Mouse (Mus musculus) CD4-positive, CD25-positive, alpha-beta regulatory T cell, adult 4 months (primary cell): ENCODE measurements around the gene Ap1s1. TPM values are rescaled to one million over a fixed set of nuclear protein-coding genes. Genes with fewer than 3 reads are reported as not detected.

Experiments used
- ATAC-seq: one replicate; pipeline ENCODE4 v1.8.0; 2017
- polyA plus RNA-seq, 2 experiments: library from polyadenylated mRNA; unstranded; fragments of 100-300 nt; shearing (Covaris generic); gene quantifications; one replicate each; pipeline ENCODE4 v1.2.1; 2017

The Ap1s1 gene
- polyA plus RNA-seq, 2 experiments from 2014 or later = 62.2 to 84.9 TPM

DNA sequence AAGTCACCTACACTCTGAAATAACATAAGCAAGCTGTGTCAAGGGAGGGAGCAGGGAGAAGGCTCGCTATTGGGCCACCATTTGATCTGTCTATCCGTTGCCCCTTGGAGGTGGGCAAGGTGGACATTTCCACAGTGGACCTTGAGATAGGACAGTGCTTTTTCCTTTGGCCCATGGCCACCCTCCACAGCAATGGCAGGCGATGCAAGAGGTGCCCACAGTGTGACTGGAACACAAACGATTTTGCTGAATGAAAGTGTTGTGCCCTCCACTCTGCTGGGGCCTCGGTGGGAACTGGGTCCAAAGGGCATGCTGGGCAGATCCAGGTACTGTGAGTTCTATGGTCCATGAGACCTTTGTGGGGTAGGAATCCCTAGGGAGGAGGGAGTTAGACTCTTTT, 16.7 kb upstream of the Ap1s1 start:
- ATAC-seq = no peak

GRCm38 (mm10) chr5:137061809-137062481, 16.0 kb upstream of the Ap1s1 start:
- ATAC-seq = no peak

GRCm38 (mm10) chr5:137054873-137055272, 8.9 kb upstream of the Ap1s1 start:
- ATAC-seq = no peak

- no peak for ATAC-seq
Measured at GRCm38 (mm10) chr5:137054299-137054698, 8.4 kb upstream of the Ap1s1 start.

DNA sequence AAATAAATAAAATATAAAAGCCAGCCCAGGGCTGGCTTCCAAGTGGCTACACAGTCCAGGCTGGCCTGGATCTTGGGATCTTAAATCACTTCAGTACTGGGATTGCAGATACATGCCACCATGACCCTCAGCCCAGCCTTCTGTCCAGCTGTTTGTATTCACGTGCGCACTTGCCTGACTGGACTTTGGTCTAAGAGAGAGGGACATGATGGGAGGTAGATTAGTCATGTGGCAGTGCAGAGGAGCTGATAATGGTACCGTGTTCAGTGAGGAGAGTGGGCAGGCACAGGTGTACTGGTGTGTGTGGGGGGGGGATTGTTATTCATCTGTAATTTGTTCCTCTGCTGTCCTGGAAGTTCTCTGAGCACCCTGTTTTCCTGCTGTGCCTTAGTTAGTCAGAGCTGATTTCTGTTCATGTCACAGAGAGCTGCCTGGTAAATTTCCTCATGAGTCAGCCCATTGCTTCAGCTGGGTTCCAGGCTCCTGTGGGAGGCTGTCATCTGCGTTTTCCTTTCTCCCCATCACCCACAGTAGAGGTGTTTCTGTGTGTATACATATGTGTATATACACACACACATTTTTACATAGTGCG, 6.1 kb upstream of the Ap1s1 start:
- ATAC-seq = no peak

GRCm38 (mm10) chr5:137051125-137051524, 5.2 kb upstream of the Ap1s1 start:
- ATAC-seq = no peak

GRCm38 (mm10) chr5:137046991-137047390, 1.1 kb upstream of the Ap1s1 start:
- ATAC-seq = no peak

DNA sequence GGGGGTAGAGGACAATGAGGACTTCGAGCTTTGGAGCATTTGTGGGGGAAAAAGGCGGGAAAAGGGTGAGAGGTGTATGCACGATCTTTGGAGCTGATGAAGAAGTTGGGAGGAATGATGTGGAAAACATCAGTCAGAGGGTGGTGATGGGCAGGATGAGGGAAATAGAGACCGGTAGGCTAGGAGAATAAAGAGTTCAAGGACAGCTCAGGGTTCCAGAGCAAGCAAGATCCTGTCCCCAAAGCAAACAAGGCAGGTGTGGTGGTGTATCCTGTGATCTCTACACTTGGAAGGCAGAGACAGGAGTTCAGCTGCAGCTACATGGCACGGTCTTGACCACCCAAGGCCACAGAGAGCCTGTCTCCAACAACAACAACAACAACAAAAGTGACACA, 386 bp upstream of the Ap1s1 start:
- ATAC-seq = peak; percentile 28

DNA sequence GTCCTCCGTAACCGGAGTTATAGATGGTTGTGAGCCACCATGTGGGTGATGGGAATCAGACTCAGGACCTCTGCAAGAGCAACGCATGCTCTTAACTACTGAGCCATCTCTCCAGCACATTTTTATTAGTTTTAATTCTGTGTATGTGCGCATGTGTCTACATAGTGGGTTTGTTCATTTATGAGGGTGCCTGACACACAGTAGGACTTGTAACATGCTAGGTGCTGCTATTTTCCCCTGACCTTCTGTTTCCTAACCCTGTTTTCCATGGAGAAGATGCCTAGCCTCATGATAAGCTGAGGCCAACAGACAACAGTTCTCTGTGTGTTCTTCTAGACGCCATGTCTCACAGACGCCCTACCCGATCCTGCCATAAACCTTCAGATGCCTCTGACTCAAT, 1.9 kb downstream of the Ap1s1 start:
- no peak for ATAC-seq

- no peak for ATAC-seq
Measured at GRCm38 (mm10) chr5:137041442-137041841, 4.5 kb downstream of the Ap1s1 start.

DNA sequence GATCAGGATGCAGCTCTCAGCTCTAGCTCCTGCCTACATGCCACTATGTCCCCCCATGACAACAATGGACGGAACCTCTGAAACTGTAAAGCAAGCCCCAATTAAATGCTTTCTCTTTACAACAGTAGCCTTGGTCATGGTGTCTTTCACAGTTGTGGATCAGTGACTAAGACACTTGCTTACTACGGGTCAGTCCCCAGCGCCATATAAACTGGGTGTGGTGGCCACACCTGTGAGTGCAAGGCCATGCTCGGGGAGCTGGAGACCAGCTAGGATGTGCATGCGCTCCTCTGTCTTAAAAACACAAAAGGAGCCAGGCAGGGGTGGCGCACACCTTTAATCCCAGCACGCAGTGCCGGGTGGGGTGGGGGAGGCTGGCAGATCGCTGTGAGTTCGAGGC, 6.5 kb downstream of the Ap1s1 start:
- ATAC-seq = no peak

- no peak for ATAC-seq
Measured at GRCm38 (mm10) chr5:137036211-137036610, 9.7 kb downstream of the Ap1s1 start.

DNA sequence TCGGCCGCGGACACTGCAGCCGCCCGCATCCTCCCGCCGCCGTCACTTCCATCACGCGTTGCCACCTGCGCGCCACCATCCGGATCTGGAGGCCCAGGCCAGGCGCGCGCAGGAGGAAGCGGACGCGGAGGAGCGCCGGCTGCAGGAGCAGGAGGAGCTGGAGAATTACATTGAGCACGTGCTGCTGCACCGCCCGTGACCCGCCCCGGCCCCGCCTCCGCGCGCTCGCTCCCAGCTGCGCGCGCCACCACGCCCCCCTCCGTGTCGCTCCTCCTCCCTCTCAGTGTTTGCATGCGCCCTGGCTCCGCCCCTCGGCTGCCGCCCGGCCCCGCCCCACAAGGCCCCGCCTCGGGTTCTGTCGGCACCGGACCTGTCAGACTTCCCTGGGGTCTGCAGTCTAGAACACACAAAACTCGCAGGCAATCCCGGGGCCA, 13.3 kb downstream of the Ap1s1 start:
- ATAC-seq = peak; percentile 76

DNA sequence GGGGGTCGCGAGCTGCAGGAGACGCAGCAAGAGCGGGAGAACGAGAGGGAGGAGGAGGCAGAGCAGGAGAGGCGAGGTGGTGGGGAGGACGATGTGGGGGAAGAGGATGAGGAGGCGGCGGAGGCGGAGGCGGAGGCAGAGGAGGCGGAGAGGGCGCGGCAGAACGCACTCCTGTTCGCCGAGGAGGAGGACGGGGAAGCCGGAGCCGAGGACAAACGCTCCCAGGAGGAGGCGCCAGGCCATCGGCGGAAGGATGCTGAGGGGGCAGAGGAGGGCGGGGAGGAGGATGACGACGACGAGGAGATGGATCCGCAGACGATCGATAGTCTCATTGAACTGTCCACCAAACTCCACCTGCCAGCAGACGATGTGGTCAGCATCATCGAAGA, 13.9 kb downstream of the Ap1s1 start:
- no peak for ATAC-seq

GRCm38 (mm10) chr5:137031076-137032032, 14.6 kb downstream of the Ap1s1 start:
- ATAC-seq = no peak

DNA sequence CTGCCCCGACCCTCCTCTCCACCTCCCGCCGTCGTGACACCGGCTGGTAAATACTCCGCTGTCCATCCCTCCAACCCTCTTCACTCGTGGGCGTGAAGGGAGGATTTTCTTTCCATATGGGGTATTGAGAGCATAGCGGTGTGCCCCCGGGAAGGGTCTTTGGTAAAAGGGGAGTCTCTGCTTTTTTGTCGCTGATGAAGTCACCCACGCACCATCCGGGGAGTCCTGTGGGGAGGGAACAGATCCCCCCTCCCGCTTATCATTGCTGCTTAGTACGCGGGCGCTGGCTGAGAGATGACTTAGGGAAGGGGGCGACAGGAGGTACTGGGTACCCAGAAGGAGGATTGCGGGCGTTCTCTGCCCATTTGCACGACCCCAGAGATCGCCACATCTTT, 15.5 kb downstream of the Ap1s1 start:
- ATAC-seq = peak; percentile 2

- ATAC-seq = peak; percentile 69
Measured at GRCm38 (mm10) chr5:137029643-137030415, 16.1 kb downstream of the Ap1s1 start.

GRCm38 (mm10) chr5:137029273-137029585, 16.7 kb downstream of the Ap1s1 start:
- ATAC-seq = no peak

DNA sequence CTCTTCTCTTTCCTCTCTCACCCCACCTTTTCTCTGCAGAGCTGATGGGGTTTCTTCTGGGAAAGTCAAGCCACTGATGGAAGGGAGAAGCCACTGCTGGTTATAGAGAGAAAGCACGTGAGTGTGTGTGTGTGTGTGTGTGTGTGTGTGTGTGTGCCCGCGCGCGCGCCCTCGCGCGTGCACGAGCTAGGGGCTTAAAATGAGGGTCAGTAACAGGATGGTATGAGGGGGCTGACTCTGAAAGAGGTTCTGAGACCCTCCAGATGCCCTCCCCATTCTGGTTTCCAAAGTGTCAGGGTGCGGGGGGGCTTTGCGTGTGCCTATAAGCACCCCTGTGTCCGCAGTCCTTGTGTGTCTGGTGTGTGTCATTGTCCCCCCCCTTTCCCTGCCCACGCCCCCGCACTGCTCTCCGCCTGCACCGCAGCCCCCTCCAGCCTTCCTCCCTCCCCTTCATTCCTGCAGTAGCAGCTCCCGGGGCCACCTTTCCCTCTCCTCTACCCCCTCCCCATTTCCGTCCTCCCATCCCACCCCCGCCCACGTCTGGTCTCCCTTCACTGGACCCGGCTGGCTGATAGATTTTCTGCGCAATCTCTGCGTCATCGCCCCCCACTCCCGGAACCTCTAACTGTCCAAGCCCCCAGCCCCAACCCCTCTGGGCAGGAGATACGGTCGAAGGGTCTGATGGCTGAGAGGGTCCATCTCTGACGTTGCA, 17.2 kb downstream of the Ap1s1 start:
- ATAC-seq = no peak

DNA sequence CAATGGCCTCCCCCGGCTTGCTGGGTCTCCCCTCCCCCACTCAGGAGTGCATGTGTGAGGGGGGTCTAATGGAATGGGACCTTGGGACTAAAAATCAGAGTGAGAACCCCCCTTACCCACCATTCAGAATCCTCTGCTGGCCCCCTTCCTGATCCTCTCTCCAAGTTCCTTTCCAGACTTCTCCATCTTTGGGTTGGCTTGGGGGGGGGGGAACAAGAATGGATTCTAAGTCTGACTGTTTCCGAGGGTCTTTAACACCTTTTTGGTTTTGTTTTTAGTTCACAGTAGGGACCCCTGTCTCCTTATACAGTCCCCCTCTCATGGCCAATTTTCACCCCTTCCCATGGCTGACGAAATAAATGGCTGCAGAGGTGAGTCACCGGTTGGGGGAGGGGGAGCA, 19.8 kb downstream of the Ap1s1 start, which contains the start of gene Vgf:
Gene Vgf, plus strand, starts transcription at position 301 of the 400 bp plus-strand sequence.
- ATAC-seq = no peak

DNA sequence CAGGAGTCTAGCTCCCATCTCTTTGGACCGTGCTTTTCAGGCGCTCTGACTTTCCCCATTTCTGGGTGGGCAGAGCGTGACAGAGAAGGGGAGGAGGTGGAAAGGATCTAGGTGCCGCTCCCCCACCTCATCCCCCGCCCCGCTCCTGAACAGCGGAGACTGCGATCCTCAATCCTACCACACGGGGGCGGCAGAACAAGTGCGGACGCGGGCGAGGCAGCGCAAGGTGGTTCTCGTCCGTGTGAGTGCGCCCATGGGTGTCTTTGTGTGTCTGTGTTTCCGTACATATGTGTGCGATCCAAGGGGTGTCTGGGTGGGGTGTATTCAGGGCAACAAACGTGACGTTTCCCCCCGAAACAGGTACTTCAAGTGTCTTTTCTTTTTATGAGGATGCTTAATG, 20.8 kb downstream of the Ap1s1 start:
- peak; percentile 72 for ATAC-seq

DNA sequence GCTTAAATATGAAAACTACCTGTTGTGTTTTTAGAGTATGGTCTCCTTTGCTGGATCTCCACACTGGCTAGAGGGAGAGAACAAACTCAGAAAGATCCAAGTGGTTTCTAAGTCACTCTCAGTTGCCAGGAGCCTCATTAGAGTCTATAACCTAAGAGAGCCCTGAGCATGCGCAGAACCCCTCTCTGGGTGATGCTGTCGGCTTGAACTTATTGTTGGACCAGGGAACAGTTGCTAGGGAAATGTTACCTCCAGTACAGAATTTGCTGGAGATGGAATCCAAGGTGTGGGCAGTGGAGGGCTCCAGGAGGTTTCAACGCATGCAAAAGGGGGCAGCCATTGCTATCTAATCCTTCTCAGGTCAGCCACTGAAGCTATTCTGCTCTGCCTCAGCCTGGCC, 21.6 kb downstream of the Ap1s1 start:
- ATAC-seq = no peak
